Mouse (Mus musculus): Measurements from ENCODE around the gene Dnah17.

The Dnah17 gene

GRCm38 (mm10) chr11:117973569-117973968 lies 156.9 kb downstream of the Dnah17 start:
- DNase-seq (ENCODE audit: low read depth, low spot score): no peak

GRCm38 (mm10) chr11:117972656-117973558 lies 157.5 kb downstream of the Dnah17 start:
- peak; percentile 93 for DNase-seq (ENCODE audit: low read depth, low spot score)
